Mouse (Mus musculus): ENCODE measurements around the gene Samd15. TPM values are rescaled to one million over a fixed set of nuclear protein-coding genes. Genes with fewer than 3 reads are reported as not detected.

Samd15 gene
- polyA plus RNA-seq (2012; rRNA removed), result 1.7 and 2.4 TPM in 2 replicates

DNA sequence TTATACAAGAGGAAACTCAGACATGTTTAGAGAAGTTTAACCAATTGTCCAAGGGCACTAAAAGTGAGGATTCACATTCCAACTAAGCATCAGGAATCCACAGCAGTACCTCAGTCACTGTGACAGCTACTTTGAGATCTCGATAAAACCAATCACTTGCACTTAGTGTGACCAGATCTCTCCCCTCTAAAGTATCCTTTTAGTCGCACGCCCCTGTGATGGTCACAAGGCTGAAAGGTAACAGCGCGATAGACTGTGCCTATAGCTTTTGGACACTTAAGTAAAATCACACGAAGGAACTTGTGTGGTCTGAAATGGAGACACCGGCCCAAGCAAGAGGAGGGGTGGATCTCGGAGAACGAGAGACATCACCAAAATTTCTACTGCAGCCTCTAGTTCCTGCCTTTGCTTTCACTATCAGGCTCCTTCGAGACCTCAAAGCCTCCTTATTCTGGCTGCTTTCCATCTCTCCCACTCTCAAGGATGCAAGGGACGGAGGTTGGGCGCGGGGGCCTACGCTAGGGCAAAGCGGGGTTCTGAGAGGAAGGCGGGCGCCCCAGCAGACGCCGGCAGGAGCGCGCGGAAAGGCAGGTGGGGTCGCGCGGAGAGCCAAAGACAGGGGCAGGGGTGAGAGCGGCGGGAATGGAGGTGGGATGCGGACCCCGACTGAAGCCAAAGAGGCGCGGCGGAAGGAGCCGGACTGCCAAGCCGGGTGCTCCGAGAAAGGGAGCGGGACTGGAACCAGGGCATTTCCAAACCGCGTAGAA, at the start of gene Samd15:
TSS of gene Samd15 (plus strand) at position 518 of the 767 bp plus-strand sequence.

DNA sequence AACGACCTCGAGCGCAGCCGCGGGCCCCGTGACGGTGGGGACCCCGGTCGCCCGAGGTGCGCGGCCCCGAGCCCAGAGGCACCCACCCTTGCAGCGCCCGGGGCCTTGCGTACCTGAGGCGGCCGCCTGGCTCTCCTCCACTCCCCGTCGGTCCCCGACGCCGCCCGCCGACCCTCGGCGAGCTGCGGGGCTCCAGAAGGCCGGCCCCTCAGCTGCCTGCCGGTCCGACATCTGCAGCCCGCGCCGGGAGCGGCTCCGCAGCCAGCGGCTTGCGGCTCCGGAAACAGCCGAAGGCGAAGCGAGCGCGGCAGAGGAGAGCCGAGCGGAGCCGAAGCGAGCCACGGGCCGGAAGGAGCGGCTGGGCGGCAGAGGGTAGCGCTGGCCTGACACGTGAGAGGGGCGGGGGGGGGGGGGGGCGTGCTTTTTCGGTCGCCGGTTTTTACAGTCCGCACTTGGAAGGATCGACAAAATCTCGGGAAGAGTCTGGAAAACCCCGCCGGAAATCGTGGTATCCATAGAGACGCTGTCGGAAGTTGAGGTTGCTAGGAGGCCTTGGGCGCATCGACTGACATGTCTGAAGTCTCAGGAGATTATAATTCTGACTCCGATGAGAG, 557 bp downstream of the Samd15 start, which contains the start of gene Tmed8:
TSS of gene Tmed8 (minus strand) at position 482 of the 614 bp plus-strand sequence.

DNA sequence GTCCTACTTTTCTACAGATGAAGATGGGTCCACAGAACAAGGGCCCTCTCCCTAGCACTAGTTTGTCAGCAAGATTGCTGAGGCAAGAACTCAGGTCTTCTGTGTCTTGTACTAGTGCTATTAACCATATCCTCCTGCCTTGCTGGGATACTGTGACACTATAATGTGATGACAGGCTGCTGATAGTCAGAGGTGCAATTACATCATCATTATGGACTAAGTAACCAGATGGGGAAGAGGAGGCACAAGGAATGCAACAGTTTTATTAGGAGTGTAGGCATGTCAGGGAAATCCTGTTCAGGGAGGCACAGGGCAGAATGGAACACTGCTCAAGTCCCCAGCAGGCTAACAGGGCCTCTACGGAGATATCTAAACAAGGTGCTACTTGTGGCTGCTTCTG, 39.1 kb downstream of the Samd15 start, which contains the start of gene Noxred1:
TSS of gene Noxred1 (minus strand) at position 101 of the 400 bp plus-strand sequence.

Other genes starting within 250 kb of the Samd15 start
- 19.1 and 22.9 TPM in 2 replicates for gene Zdhhc22, start 209.3 kb upstream of the Samd15 start, polyA plus RNA-seq (2012; rRNA removed)
- gene Tmem63c, start 178.4 kb upstream of the Samd15 start, polyA plus RNA-seq (2012; rRNA removed), result 28.4 and 28.9 TPM in 2 replicates
- 6.0 and 6.8 TPM in 2 replicates for gene Ngb, start 97.2 kb upstream of the Samd15 start, polyA plus RNA-seq (2012; rRNA removed)
- gene Gstz1, start 52.6 kb upstream of the Samd15 start, polyA plus RNA-seq (2012; rRNA removed), result 62.8 and 64.3 TPM in 2 replicates
- gene Pomt2, start 51.8 kb upstream of the Samd15 start, polyA plus RNA-seq (2012; rRNA removed), result 18.9 and 20.1 TPM in 2 replicates
- gene Tmed8, start 731 bp downstream of the Samd15 start, polyA plus RNA-seq (2012; rRNA removed), result 16.0 and 16.5 TPM in 2 replicates
- 2.2 and 2.9 TPM in 2 replicates for gene Noxred1, start 39.0 kb downstream of the Samd15 start, polyA plus RNA-seq (2012; rRNA removed)
- 65.6 and 66.4 TPM in 2 replicates for gene Vipas39, start 66.5 kb downstream of the Samd15 start, polyA plus RNA-seq (2012; rRNA removed)
- gene Ahsa1, start 66.8 kb downstream of the Samd15 start, polyA plus RNA-seq (2012; rRNA removed), result 217 and 227 TPM in 2 replicates
- gene Ism2, start 100.0 kb downstream of the Samd15 start, polyA plus RNA-seq (2012; rRNA removed), result 0.65 and 1.0 TPM in 2 replicates
- gene Sptlc2, start 188.6 kb downstream of the Samd15 start, polyA plus RNA-seq (2012; rRNA removed), result 40.1 and 46.7 TPM in 2 replicates
- gene Slirp, start 244.2 kb downstream of the Samd15 start, polyA plus RNA-seq (2012; rRNA removed), result 82.2 and 91.3 TPM in 2 replicates
- gene Alkbh1, start 244.3 kb downstream of the Samd15 start, polyA plus RNA-seq (2012; rRNA removed), result 27.1 and 29.2 TPM in 2 replicates